Mouse (Mus musculus) cortical plate, adult 2 months (tissue): Measurements from ENCODE around the gene Prickle1.

Experiments used
- CTCF ChIP-seq: fragments of 200-500 bp; IDR thresholded peaks from 2 replicates; pipeline ENCODE4 v1.5.1; 2011; ENCODE audit warnings: mild to moderate bottlenecking, control low read depth, low read length; ENCODE audit not compliant: insufficient read depth; ENCODE audit errors: extremely low read depth
- POLR2A ChIP-seq: fragments of 200-500 bp; IDR thresholded peaks from 2 replicates; pipeline ENCODE4 v1.6.1; 2011; ENCODE audit warnings: mild to moderate bottlenecking, low read length, control low read depth; ENCODE audit not compliant: insufficient read depth; ENCODE audit errors: extremely low read depth

DNA sequence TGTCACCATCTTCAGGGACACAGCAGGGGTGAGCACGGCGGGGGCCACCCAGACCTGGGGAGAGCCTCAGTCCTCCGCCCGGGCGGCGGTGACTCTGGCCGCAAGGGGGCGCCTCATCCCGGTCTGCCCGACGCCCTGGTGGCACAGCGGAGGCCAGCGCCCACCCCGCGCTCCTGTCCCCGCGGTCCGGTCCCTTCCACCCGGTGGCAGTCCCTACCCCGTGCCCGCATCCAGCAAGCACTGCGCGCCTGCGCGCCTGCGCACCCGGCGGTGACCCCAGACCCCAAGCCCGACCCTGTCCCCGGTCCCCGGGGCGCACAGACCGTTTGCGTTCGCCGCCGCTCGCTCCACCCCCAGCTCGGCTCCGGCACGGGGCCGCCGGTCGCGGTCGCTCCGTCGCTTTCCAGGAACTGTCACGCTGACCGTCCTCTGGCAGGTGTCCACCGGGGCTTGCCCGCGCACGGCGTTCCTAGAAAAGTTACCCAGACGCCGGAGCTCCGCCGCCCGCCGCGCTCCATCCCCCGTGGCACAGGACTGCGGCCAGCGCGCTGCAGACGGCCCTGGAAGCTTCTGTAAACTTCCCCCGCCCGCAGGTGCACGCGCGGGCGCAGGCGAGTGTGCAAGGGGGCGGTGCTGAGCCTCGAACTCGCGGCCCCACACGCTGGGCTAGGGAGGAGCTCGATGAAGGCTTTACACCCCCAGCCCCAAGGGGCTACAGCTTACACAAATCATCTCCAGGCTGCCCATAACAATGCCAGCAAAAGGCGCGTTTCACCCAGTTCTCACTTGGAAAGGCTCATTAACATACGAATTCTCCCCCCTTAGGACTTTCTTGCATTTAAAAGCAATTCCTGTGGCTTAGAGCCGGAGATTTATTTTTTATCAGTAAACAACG is 76.5 kb downstream of the Prickle1 start:
- TF ChIP-seq POLR2A, result no peak
- peak; percentile 38; the same call in 1 of the 2 replicates for TF ChIP-seq CTCF
